Mouse (Mus musculus): Measurements from ENCODE around the gene Foxb2. TPM values are rescaled to one million over a fixed set of nuclear protein-coding genes. Genes with fewer than 3 reads are reported as not detected.
"Not testable (repeated sequence)": the region's sequence is repeated elsewhere in the genome, so short reads cannot be mapped to it uniquely, and the experiment has no call there.

Gene Foxb2
- total RNA-seq (2017): not detected in 3 replicates

DNA sequence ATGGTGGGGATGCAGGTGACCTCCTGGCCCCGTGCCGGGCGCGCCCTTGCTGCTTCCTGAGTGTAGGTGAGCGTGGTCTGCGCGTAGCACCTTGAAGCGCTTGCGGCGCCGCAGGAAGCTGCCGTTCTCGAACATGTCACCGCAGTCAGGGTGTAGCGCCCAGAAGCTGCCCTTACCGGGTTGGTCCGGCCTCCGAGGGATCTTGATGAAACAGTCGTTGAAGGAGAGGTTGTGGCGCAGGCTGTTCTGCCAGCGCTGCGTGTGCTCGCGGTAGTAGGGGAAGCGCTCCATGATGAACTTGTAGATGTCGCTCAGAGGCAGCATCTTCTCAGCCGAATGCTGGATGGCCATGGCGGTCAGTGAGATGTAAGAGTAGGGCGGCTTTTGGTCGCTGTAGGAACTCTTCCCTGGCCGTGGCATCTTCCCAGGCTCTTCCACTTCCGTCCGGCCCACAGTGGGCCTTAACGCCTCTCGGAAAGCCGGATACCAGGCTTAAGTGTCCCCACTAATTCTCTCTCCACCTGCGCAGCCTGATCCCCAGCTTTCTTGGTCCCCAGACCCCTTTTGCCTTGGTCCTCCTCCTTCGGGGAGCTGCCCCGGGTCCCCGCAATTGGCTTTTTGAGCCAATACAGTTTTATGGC is at the start of gene Foxb2:
Foxb2 (minus strand) TSS at position 585 of the 641 bp plus-strand sequence.
- no peak for ATAC-seq (replicated peaks; ENCODE audit: insufficient number of reproducible peaks, low FRiP score, low TSS enrichment, poor library complexity, severe bottlenecking)

DNA sequence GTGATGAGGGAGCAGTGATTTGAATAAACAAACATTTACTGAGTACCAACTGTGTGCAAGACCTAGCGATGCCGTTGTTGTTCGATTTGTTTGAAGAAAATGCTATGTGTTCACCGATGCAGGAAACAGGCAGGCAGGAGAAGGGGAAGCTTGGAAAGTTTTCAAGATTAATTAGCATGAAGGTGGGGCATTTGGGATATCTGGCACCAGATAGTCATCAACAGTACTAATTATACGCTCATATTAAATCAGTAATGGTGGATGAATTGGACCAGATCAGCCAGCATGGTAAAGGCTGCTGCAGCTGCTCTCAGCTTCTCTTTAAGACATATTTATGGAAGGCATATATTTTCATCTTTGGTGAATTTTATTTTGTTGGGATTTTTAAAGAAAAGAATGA is 37.9 kb upstream of the Foxb2 start:
- ATAC-seq (replicated peaks; ENCODE audit: insufficient number of reproducible peaks, low FRiP score, low TSS enrichment, poor library complexity, severe bottlenecking): no peak

GRCm38 (mm10) chr19:16903106-16903505 is 29.5 kb upstream of the Foxb2 start:
- no peak for ATAC-seq (replicated peaks; ENCODE audit: insufficient number of reproducible peaks, low FRiP score, low TSS enrichment, poor library complexity, severe bottlenecking)

DNA sequence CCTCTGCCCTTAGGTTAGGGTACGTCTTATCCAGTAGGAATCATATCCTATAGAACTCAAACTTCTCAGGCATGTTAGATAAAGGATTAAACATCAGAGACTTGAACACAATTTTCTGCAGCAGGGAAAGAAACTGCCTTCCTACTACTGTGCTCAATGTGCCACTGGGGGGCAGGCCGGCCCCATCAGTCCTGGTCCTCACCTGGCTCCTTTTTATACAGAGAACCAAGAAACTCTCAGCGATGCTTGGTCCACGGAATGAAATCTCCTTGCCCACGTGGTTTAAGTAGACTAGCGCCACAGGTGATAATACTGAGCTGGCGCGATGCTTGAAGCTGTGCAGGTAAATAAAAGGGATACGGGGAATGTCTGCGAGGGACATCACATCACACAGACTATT is 26.1 kb upstream of the Foxb2 start:
- ATAC-seq (replicated peaks; ENCODE audit: insufficient number of reproducible peaks, low FRiP score, low TSS enrichment, poor library complexity, severe bottlenecking): no peak

- ATAC-seq (replicated peaks; ENCODE audit: insufficient number of reproducible peaks, low FRiP score, low TSS enrichment, poor library complexity, severe bottlenecking): no peak
These were observed 25.0 kb upstream of the Foxb2 start for GRCm38 (mm10) chr19:16898576-16898975.

DNA sequence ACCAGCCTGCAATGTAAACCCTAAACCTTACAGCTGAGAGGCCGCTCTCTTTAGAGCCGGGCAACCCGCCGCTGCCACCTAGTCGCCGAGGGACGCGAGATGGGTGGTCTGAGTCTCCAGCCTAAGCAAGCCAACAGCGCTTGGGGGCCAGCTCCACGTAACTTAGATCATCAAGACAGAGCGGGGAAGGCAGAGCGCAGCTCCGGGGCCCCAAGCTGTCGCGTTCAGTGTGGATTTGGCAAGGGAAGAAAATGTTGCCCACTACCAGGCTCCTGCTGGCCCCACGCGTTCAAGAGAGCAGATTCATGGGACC is 2.8 kb upstream of the Foxb2 start:
- ATAC-seq (replicated peaks; ENCODE audit: insufficient number of reproducible peaks, low FRiP score, low TSS enrichment, poor library complexity, severe bottlenecking): no peak

GRCm38 (mm10) chr19:16875631-16876457 is 2.2 kb upstream of the Foxb2 start:
- ATAC-seq (replicated peaks; ENCODE audit: insufficient number of reproducible peaks, low FRiP score, low TSS enrichment, poor library complexity, severe bottlenecking): no peak

- no peak for ATAC-seq (replicated peaks; ENCODE audit: insufficient number of reproducible peaks, low FRiP score, low TSS enrichment, poor library complexity, severe bottlenecking)
These were observed 1.5 kb upstream of the Foxb2 start for GRCm38 (mm10) chr19:16874991-16875540.

DNA sequence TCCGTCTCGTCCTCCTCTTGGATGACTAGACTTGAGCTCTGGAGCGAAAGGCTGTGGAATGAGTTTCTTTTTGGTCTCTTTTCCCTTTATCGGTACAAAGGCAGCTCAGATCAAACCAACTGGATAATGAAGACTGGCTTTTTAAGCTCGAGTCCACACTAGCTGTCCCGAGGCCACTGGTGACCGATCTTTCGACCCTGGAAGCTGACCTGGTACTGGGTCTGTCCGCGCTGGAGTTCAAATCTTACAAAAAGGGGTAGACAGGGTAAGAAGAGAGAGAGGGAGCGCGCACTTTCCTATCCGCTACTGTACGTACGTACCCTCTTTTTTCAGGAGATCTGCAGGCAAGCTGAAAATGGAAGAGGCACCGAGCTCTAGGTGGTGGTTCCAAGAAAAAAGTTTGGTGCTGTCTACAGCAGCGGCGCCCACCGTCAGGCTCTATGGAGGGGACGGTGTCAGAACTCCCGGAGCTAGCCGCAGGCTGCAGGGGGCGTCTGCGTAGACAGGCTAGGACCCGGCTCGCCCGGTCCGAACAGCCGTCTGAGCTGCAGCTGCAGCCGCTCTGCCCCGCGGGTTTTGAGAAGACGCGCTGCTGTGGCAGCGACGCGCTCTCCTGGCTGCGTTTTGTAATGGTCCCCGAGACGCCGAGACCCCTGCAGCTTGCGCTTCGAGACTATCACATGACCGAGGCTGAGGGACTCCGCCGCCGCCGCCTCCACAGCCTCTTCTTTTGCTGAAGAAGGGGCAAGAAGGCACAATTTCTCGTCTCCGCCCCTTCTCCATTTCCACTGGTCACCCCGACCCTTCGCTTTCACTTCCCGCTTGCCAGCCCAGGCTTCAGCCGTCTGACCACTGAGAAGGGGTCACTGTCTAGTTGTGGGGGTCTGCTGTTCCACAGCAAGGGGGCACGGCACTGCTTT is 597 bp upstream of the Foxb2 start:
- ATAC-seq (replicated peaks; ENCODE audit: insufficient number of reproducible peaks, low FRiP score, low TSS enrichment, poor library complexity, severe bottlenecking): no peak

DNA sequence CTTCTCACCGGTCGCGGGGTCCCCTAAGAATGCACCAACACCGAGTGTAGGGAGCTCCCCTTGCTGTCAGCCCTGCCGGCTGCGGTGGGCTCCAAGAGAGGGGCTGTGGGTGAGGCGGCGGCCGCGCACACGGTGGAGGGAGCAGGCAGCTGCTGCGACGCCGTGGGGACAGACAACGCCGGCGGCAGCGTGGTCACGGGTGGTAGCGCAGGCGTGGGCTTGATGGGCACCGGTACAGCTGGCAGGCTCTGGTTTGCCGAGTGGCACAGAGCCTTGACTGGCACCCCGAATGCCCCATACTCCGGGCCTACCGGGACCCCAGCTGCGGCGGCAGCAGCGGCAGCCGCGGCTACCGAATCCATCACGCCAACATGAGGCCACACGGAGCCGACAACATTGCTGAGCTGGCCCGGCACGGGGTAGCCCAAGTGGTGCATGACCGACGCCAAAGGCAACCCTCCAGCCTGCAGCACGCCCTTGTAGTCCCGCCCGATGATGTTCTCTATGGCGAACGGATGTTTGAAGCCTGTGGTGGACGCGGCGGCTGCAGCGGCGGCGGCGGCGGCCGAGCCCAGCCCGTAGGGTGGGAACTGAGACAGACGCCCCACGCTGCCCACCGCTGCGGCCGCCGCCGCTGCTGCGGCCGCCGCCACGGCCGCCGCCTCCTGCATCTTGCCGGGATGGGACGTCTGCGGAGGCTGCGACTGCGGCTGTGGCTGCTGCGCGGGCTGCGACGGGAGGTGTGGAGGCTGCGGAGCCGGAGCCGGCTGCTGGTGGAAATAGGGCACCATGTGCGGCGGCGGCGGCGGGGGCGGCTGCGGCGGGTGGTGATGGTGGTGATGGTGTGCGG is 1.0 kb downstream of the Foxb2 start:
- ATAC-seq (replicated peaks; ENCODE audit: insufficient number of reproducible peaks, low FRiP score, low TSS enrichment, poor library complexity, severe bottlenecking): no peak

GRCm38 (mm10) chr19:16871192-16871760 is 2.3 kb downstream of the Foxb2 start:
- ATAC-seq (replicated peaks; ENCODE audit: insufficient number of reproducible peaks, low FRiP score, low TSS enrichment, poor library complexity, severe bottlenecking): no peak

DNA sequence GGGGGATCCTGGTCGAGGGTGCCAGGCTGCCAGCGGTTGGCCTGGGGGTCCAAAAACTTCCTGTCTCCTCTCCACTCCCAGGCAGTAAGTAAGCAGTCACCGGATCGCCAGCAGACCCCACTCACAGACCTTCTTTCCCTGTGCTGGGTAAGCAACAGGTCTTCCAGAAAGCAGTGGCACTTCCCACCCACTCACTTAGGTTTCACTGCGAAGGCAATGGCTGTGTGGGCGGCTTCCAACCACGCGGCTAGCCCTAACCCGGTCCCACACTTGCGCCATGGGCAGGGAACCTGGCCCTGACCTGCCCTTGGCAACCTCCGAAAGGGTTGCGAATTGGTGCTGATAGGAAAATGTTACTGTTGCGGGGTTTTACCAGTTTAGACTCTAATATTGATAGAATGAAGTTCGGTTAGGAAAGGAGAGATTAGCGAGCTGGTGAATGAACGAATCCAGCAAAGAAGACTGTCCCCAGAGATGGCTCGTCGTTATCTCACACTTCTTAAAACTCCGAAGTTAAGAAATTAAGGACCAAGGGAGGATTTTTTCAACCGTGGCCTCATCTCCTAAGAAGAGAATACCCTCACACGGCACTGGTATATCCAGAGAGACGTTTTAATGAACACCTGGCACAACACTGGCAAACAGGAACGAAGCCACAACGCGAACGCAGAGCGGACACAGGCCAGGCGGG is 3.0 kb downstream of the Foxb2 start:
- ATAC-seq (replicated peaks; ENCODE audit: insufficient number of reproducible peaks, low FRiP score, low TSS enrichment, poor library complexity, severe bottlenecking): no peak

DNA sequence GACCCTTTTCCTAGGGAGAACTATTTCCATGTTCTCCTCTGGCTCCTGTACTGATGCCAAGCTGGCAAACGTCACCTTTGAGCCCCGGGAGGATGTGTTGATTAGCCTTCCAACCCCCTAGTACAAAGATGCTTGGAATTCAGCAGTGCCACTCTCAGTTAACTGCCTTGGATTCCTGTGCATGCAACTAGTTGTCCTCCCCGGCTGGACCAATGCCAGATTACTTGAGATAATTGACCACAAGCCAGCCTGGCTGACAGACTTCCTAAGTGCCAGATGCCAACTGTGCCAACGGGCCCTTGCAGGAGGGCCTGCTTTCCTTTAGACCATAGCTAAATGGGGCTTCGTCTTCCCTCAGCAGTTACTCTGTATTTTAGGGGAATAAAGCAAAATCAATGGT is 5.1 kb downstream of the Foxb2 start:
- no peak for ATAC-seq (replicated peaks; ENCODE audit: insufficient number of reproducible peaks, low FRiP score, low TSS enrichment, poor library complexity, severe bottlenecking)

DNA sequence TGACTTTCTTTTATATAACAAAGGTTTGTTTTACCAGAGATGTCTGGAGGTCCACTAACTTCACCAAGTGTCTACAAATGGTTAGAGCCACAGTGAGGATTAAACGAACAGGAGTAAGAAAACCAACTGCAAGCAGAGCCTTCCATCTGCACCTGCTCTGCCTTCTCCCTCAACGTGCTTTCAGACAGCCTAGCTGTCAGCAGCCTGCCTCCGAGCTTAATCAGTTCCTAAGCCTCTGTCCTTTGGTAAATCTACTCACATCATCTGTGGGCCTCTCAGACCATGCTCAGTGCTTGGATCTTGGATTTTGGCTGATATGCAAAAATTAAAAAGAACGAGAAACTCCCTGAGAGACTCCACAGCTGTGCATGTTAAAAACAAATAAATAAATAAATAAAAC is 15.0 kb downstream of the Foxb2 start:
- no peak for ATAC-seq (replicated peaks; ENCODE audit: insufficient number of reproducible peaks, low FRiP score, low TSS enrichment, poor library complexity, severe bottlenecking)

- ATAC-seq (replicated peaks; ENCODE audit: insufficient number of reproducible peaks, low FRiP score, low TSS enrichment, poor library complexity, severe bottlenecking): no peak
These were observed 16.9 kb downstream of the Foxb2 start for GRCm38 (mm10) chr19:16856752-16857151.

GRCm38 (mm10) chr19:16844091-16844490 is 29.5 kb downstream of the Foxb2 start:
- not testable (repeated sequence) for ATAC-seq (replicated peaks; ENCODE audit: insufficient number of reproducible peaks, low FRiP score, low TSS enrichment, poor library complexity, severe bottlenecking)

GRCm38 (mm10) chr19:16841516-16842249 is 31.9 kb downstream of the Foxb2 start:
- ATAC-seq (replicated peaks; ENCODE audit: insufficient number of reproducible peaks, low FRiP score, low TSS enrichment, poor library complexity, severe bottlenecking): no peak
